Mouse (Mus musculus) skeletal muscle tissue, adult 2 months (tissue): ENCODE data around the gene Hist1h2aa.

Source experiments
- DNase-seq: peaks from one replicate; pipeline ENCODE4 v3.0.0-alpha.2; 2012; ENCODE audit warnings: low read depth, low spot score

Gene Hist1h2aa

DNA sequence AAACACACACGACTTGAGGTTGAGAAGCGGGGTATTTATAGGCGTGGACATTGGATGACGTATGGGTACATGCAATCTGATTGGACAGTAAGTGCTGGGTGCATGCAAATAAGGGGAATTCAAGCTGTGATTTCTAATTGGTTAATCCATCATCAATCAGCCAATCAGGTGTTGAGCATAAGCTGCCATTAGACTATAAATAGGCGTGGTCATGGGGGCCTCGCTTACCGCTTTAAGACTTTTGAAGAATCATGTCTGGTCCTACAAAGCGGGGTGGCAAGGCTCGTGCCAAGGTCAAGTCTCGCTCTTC lies at the start of gene Hist1h2aa:
Gene Hist1h2aa (plus strand): TSS at position 252 of the 310 bp plus-strand sequence.
- DNase-seq = no peak

DNA sequence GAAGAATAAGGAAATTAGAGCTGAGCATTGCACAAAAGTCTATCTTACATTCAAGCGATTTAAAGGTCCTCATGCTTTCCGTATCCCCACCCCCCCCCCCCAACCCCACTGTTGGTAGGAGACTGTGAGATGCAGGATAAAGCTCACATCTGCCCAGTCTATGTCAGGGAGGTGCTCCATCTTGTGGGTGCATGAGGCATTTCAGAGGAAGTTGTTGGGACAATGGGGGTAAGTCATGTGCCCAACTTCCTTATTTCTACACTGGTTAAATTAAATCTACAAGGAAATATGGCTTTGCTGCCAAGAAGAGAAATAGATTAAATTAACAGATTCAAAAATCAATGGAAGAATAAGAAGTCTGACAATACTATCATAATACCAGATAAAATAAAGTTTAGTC lies 48.7 kb upstream of the Hist1h2aa start:
- DNase-seq = peak; percentile 22

DNA sequence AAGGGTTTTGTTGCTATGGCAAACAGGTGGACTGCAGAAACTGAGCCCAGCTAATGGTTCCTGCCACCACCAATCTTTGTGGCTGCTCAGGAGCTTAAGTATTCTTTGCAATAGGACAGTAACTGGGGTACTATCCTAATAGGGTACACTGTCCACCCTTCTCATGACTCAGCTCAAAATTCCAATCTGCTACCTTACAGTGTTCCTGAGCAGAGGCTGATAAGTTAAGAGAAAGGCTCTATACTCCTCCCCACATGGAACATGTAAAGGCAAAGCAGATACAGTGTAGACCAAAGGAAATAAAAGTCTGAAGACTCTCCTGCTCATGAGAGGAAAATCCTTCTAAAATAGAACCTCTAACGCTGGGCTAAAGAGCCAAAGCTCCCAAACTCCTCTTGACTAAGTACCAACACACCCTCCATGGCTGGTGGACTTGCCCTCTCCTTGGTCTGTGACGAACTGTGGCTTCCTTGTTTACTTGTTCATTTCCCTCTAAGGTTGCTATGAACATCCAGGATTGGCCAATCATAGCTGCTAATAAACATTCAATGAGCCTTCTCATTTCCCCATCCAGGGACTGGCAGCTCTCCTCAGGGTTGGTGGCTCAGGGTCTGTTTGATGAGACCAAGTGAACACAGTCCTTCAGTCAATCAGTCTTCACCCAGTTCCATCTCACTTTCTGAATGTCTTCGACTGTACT lies 47.1 kb upstream of the Hist1h2aa start:
- DNase-seq = no peak

DNA sequence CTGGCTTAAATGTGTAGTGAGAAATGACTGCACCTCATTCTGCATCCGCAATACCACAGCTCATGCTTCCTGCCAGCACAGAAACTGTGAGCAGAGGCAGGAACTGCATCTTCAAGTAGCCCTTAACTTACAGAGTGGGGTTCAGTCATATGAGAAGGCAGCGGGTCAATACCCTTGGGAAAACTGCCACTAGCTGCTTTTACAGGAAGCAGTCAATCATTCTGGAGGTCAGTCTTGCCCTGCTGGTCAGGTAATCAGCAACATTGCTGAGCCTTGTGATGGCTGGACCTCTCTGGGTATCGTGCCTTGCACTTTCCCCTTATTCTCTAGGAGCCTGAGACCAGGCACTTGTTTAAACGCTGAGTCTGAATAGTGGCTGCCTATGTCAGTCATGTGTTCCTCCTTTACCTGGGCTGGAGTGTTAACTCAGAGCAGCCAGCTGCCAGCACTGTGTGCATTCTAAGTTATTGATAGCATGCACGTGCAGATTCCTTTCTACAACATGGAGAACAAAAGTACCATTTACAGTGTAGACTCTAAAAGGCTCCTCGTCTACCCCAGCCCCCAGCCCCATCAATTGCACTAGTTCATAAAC lies 45.2 kb upstream of the Hist1h2aa start:
- no peak for DNase-seq

DNA sequence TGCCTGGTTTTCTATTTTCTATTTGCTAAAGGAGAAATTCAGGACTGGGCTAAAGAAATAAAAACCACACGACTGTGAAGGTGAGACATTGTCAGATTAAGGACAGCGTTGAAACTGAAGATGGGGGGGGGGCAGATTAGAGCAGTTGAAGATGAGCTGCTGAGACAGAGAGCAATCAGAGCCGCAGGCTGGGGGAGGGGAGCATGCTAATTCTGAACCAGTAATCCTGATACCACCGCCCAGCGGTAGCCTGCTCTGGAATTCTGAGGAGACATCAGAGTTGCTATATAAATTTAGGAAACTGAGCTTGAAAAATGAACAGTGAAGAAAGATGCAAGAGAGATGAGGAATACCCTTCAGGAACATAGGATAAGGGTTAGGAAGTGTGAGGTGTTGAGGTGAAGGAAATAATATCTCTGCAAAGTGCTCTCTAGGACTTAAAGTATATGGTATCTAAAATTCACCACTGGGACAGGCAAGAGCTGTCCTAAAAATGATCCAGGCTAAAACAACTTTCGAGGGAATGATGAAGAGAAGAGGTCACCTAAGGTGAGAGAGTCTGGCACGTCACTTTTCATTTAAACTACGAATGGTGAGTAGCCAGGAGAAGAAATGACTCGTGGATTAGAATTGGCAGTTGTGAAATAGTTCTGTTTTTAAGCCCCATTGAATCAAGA lies 41.5 kb upstream of the Hist1h2aa start:
- no peak for DNase-seq

DNA sequence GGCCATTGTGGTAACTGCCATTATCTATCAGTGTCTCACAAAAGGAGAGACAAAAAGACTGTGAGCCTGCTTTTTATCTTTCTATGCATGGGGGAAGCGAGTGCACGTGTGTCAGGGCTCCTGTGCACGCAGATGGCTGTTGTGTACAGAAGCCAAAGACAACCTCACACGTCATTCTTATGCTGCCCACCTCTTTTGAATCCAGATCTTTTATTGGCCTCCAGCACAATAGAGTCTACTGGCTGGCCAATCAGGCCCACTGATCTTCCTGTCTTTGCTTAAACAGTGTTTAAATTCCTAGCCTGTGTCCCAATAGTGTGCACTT lies 41.0 kb upstream of the Hist1h2aa start:
- no peak for DNase-seq

DNA sequence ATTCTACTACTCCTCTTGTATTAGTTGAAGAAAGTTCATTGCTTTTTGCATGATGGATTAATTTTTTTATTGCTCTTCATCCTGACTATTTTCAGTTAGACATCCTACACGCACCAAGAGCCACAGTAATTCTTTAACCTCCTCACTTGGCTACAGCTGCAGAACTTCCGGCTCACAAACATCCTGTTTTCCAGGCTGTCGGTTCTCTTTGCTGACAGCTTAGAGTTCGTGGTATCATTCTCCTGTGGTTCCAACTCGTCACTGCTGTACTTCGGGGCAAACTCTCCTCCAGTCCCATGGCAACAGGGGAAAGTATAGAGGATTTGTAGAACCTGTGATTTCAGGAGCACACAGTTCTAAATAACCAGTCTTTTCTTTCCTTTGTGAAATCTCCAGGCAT lies 36.0 kb upstream of the Hist1h2aa start:
- DNase-seq = no peak

DNA sequence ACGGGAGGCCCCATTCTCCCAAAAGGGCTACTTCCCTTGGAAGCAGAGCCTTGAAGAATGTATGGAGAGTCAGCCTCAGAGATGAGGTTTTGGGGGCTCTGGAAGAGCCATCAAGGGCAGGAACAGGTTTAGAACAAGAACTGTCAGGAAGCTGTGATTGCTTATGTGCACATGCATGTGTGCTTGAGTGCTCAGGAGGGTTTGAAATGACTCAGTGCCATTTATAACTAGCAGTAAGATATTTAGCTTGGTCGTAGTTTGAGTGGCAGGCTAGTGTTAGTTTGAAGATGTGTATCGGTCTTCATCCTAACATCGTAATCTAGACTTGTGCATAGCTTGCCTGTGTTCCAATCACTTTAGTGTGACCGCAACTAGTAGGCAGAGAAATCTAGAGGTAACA lies 27.4 kb upstream of the Hist1h2aa start:
- no peak for DNase-seq

DNA sequence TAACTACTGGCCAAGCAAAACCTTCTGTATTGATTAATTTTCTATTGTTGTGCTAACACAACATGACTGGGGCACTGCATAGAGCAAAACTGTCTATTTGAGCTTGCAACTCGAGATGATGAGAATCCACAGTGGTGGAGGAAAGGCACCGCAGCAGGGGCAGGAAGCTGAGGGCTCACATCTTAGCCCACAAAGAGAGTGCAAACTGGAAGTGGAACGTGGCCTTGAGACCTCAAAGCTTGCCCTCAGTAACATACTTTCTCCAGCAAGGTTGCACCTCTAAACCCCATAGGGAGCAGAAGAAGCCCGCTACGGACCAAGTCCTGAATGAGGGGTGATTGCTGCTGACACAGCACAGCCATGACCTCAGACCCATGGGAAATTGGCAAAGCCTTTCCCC lies 24.1 kb upstream of the Hist1h2aa start:
- no peak for DNase-seq

DNA sequence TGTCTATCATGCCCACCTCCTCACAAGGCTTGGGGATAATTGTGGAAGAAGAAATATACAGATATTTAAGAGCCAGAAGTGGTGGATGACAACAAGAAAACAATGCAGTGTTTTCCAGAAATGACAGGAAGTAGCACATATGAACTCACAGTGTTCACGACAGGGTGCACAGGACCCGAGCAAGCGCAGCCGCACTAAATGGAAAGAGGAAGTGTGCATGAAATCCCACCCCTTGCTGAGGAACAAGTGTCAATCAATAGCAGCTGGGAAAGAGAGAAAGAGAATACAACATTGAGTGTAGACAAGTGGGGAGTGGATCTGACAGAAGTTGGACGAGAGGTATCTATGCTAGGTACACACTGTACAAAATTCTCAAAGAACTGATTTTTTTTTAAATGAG lies 22.9 kb upstream of the Hist1h2aa start:
- DNase-seq = peak; percentile 15

DNA sequence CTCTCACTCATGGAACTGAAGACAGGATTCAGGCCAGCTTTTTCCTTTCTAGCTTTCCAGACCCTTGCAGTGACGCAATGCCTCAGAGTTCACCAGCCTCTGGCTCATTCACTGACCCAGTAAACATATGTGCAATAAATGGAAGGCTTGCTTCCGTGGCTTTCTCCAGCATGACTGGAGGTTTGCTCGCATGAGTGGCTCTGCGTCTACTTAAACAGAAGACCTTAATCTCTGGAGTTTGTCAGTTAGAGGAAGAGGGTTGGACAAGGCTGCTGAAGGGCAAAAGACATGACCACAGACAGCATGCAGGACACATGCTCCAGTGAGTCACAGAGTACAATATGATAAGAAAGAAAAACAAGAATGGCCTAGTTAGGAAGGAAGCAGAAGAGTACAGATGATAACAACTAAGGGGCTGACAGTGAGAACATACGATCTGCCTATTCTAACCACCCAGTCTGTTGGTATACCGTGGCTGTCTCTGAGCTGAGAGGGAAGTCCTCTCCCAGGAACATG lies 20.4 kb upstream of the Hist1h2aa start:
- DNase-seq = peak; percentile 14

DNA sequence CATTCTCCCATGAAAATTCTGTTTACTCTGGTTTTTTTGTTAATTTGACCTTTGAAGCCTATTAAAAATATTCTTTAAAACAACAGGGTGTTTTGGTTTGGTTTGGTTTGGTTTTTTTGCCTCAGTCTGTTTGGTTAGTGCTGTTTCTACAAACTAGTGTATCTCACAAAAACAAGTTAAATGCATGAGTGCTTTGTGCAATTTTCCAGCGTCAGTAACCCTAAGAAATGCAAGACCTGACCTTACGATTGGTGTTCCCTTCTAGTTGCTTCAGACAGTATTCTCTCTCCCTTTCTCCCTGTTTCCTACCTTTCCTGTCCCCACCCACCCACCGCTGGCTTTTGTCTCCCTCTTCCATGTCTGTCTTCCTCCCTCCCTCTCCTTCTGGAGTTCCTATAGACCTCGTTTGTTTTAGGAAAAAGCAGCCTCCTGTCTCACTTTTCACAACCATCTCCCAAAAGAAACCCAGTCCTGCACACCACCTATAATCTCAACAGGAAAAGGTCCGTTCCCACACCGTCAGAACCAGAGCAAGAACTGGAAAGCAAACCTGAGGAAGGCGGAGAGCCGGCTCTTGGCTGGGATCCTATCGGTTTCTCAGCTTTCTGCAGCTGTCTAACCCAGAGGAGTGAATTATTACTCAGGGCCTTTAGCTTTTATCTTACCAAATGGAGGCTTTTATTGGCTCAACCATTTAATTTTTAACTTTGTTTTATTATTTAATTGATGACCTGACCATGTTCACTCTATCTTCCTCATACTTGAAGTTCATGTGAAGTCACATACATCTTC lies 19.7 kb upstream of the Hist1h2aa start, which contains the start of gene Slc17a4:
Gene Slc17a4 (minus strand): TSS at position 634 of the 792 bp plus-strand sequence.
- DNase-seq = no peak

DNA sequence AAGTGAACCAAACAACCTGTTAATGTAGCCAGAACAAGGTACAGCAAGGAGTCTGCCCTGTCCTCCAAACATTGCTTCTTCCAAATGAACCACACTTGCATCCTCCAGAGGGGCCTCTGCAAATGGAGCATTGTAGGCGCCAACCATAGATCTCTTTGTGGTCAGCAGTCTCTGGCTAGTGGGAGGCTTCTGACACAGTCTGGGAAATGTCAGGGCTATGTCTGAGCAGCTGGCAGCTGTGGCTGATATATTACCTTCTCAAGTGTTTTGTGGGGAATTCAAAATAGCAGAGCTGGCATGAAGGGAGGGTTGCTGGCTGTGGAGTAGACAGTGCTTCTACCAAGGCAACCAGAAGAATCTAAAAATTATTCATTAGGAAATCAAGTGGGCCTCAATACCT lies 18.1 kb upstream of the Hist1h2aa start:
- peak; percentile 45 for DNase-seq

DNA sequence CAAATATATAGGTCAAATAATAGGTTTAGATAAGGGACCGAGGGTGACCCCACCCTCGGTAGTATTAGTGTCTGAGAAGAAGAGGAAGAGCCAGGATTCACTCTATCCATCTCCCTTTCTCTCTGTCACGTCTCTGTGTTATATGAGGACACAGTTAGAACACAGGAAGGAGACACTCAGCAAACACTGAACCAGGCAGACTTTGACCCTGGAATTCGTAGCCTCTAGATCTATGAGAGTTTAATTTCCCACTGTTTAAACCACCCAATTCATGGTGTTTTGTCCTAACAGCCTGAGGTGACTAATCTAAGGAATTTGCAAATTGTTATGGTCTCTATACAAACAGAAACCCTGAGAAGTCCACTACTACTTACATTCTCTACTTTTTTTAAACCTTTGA lies 16.6 kb upstream of the Hist1h2aa start:
- DNase-seq = no peak

DNA sequence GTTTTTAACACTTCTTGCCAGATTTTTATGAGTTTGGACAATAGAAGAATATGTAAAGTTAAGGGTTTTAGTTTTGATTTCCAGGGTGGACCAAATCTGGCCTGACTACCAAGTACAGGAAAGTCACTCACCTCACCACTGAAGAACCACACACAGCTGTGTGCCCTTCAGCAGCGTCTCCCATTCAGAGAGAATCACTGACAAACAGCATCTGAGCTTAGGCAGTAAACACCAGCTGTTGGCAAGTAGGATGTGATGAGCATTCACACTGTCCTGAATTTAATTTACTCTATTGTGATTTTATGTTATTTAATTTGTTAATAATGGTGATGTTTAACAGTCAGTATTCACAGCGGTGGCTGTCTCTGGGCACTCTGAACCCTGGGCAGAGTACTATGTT lies 8.5 kb upstream of the Hist1h2aa start:
- no peak for DNase-seq

DNA sequence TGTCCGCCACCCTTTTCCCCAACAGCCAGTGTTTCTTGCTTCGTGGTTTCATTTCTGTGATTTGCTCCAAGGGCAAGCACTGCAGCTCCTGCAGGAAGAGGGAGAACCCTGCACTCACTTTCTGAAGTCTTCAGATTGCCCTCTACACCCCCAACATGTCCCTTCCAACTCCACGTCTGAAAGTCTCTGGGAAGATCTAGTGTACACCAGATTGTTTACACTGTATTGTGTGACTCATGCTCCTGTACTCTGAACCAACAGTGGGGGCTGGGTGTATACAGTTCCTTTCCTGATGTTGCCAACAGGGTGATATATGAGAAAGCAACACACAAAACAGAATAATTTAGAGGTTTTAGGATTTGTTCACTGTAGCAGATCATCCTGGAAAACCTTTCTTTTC lies 5.6 kb upstream of the Hist1h2aa start:
- no peak for DNase-seq

DNA sequence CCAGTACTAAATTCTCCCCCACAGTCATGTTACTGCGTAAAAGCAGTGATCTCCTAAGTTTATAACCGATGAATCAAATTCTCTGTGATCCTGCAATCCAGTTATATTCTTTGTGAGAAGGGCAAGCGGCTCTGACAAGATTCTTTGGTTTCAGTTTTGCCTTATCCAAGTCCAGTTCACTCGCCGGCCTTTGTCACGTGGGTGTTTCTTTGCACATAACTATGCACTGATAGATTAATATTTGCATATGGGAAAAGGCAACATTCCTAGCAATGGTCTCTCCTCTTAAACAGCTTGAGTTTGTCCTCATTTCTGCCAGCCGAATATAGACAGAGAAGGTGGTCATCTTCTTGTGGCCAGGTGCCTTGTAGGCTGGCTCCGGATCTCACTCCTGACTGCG lies 3.8 kb upstream of the Hist1h2aa start:
- no peak for DNase-seq

DNA sequence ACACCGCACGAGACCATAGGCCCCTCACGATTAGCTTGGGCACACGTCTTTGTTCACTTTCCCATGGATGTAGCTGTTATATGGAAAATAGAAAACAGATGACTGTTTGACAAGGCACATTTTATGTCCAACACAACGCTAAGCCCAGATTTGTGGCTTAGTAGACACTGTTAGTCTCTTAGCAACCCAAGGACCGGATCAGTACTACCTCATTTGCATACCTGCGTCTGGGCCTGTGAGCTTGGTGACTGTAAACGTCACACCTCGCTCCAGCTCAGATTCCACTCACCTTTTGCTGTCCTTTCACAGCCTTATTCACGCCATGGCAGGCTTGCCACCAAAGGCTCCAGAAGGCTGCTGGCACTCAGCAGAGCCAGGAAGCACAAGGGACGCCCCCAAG lies 3.4 kb upstream of the Hist1h2aa start:
- DNase-seq = no peak

DNA sequence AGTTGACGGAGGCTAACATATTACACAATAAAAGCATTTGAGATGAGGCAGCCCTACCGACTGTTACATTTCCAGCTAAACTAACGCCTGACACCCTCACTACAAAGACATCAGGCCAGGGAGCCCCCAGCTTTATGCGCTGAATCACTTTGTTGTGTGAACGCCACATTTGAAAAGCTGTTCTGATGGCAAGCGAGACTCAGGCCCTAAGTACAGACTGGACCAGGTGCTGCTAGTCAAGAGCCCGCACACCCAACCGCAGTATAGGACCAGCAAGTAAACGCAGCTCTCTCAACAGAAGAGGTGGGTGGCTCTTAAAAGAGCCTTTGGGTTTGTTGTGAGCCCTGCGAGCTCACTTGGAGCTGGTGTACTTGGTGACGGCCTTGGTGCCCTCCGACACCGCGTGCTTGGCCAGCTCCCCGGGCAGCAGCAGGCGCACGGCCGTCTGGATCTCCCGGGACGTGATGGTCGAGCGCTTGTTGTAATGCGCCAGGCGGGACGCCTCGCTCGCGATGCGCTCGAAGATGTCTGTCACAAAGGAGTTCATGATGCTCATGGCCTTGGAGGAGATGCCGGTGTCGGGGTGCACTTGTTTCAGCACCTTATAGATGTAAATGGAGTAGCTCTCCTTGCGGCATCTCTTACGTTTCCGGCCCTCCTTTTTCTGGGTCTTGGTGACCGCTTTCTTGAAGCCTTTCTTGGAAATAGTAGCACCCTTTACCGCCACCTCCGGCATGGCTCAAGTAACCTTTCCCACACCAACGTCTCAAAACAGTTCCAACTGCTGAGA lies 646 bp upstream of the Hist1h2aa start, which contains the start of gene Hist1h2ba:
Gene Hist1h2ba (minus strand): TSS at position 736 of the 790 bp plus-strand sequence.
- DNase-seq = no peak

DNA sequence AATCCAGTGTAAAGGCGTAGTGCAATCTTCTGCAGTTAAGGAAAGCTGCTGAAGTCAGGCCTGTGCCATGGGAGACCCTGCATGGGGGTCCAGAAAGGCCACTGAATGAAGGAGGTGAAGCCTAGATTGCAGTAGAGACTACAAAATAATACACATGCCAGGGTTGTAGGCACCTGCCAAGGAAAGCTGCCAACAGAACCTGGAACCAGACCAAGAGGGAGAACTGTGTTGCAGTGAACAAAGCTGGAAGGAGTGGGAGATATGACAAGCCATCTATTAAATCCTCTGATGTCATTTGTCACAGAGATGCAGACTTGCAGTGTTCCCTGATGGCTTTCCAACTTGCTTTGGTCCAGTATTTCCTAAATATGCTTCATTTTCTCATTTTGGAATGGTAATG lies 4.4 kb downstream of the Hist1h2aa start:
- DNase-seq = no peak

DNA sequence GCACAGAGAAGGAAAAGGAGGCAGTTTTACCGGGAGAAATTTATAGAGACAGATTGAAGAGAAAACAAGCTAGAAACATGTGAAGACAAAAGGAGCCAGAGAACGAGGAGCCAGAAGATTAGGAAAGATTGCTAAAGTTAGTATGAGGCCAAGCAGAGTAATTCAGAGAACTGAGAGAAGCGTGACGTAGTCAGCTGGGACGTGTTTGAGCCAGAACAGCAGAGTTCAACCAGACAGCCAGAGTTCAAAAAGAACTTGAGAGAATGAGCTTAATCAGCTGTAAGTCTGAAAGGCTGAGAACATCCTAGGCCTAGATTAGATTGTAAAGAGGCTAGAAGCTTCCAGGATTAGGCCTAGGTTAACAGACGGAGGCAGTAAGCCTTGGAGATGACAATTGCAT lies 6.0 kb downstream of the Hist1h2aa start:
- peak; percentile 38 for DNase-seq
